Mouse (Mus musculus) G1E-ER4 (cell line): Measurements from ENCODE around the gene Tmem9. TPM values are rescaled to one million over a fixed set of nuclear protein-coding genes. Genes with fewer than 3 reads are reported as not detected.

ENCODE experiments used
- GATA1 ChIP-seq: IDR thresholded peaks from one replicate; pipeline ENCODE4 v1.8.0; 2012; ENCODE audit warnings: low read length, inconsistent platforms
- polyA plus RNA-seq: library from polyadenylated mRNA; stranded (reverse); fragments of >175 nt; gene quantifications from 2 replicates; pipeline ENCODE4 v1.2.3, GENCODE M21; 2012

Tmem9 gene
- polyA plus RNA-seq, 1 experiment: 94.1 TPM

- TF ChIP-seq GATA1: no peak
These were observed 43.5 kb downstream of the Tmem9 start for GRCm38 (mm10) chr1:136051465-136051864.

- no peak for TF ChIP-seq GATA1
These were observed 44.6 kb downstream of the Tmem9 start, which contains the start of gene Cacna1s for GRCm38 (mm10) chr1:136052547-136052946. Cacna1s (plus strand) TSS chr1:136052750.

GRCm38 (mm10) chr1:136055771-136056170, 47.8 kb downstream of the Tmem9 start:
- no peak for TF ChIP-seq GATA1

GRCm38 (mm10) chr1:136058594-136058993, 50.6 kb downstream of the Tmem9 start:
- TF ChIP-seq GATA1: no peak

GRCm38 (mm10) chr1:136061041-136061789, 53.3 kb downstream of the Tmem9 start:
- TF ChIP-seq GATA1: no peak

GRCm38 (mm10) chr1:136061790-136062141, 53.8 kb downstream of the Tmem9 start:
- TF ChIP-seq GATA1: no peak

- TF ChIP-seq GATA1: no peak
These were observed 56.0 kb downstream of the Tmem9 start for GRCm38 (mm10) chr1:136063991-136064390.

- TF ChIP-seq GATA1: no peak
These were observed 58.7 kb downstream of the Tmem9 start for GRCm38 (mm10) chr1:136066621-136067020.

GRCm38 (mm10) chr1:136067579-136067978, 59.6 kb downstream of the Tmem9 start:
- TF ChIP-seq GATA1: no peak

- TF ChIP-seq GATA1: no peak
These were observed 68.1 kb downstream of the Tmem9 start for GRCm38 (mm10) chr1:136076086-136076485.

GRCm38 (mm10) chr1:136077656-136078055, 69.7 kb downstream of the Tmem9 start:
- no peak for TF ChIP-seq GATA1

GRCm38 (mm10) chr1:136081161-136081560, 73.2 kb downstream of the Tmem9 start:
- TF ChIP-seq GATA1: no peak

Other genes with a start within 250 kb of the Tmem9 start
- 46.8 and 53.6 TPM in 2 replicates for gene Phlda3, start 242.0 kb upstream of the Tmem9 start, polyA plus RNA-seq
- 0.12 TPM in 1 of 2 replicates, not detected in the other for gene Tnni1, start 228.7 kb upstream of the Tmem9 start, polyA plus RNA-seq
- not detected in 2 replicates for gene Lad1, start 189.6 kb upstream of the Tmem9 start, polyA plus RNA-seq
- not detected in 2 replicates for gene Tnnt2, start 171.8 kb upstream of the Tmem9 start, polyA plus RNA-seq
- not detected in 2 replicates for gene Pkp1, start 88.9 kb upstream of the Tmem9 start, polyA plus RNA-seq
- gene Igfn1, start 1.8 kb upstream of the Tmem9 start, polyA plus RNA-seq: not detected in 2 replicates
- 0.26 and 0.44 TPM in 2 replicates for gene Ascl5, start 42.7 kb downstream of the Tmem9 start, polyA plus RNA-seq
- not detected in 2 replicates for gene Cacna1s, start 44.6 kb downstream of the Tmem9 start, polyA plus RNA-seq
- gene Kif21b, start 123.2 kb downstream of the Tmem9 start, polyA plus RNA-seq: 31.1 and 33.0 TPM in 2 replicates
- gene Mroh3, start 204.7 kb downstream of the Tmem9 start, polyA plus RNA-seq: not detected in 2 replicates
- 0.05 and 0.19 TPM in 2 replicates for gene Inava, start 226.1 kb downstream of the Tmem9 start, polyA plus RNA-seq